Mouse (Mus musculus): ENCODE data around the gene Dusp1. TPM values are rescaled to one million over a fixed set of nuclear protein-coding genes. Genes with fewer than 3 reads are reported as not detected.

Gene Dusp1
- polyA plus RNA-seq, 1 experiment from 2014 or later: 13.4 TPM

GRCm38 (mm10) chr17:26605636-26606035 lies 43.7 kb upstream of the Dusp1 start:
- DNase-seq: peak; percentile 25
- H3K27ac ChIP-seq (ENCODE audit: low read depth): 0 out of 2 replicates have a peak overlapping the region, but pooled peaks have one; percentile 18
- WGBS (ENCODE audit: insufficient replicate concordance): 48% methylated on average over 4 of the region's 4 CpGs

GRCm38 (mm10) chr17:26603311-26603710 lies 41.4 kb upstream of the Dusp1 start:
- H3K36me3 ChIP-seq (replicated peaks; ENCODE audit: insufficient read depth, low read length): 0 out of 2 replicates have a peak, but pooled peaks cover 3% of the 10 kb centered on the region
- 73% methylated on average over 8 of the region's 8 CpGs for WGBS (ENCODE audit: insufficient replicate concordance)
- peak overlapping the region; percentile 86 for H3K27ac ChIP-seq (ENCODE audit: low read depth)
- peak overlapping the region; percentile 32; the same call in 1 of the 2 replicates for H3K9ac ChIP-seq (replicated peaks)
- H3K27me3 ChIP-seq (ENCODE audit: insufficient read depth, low read length): no peaks in the 10 kb centered on the region
- no peaks in the 10 kb centered on the region for H3K9me3 ChIP-seq (ENCODE audit: low read length)
- no peak for ATAC-seq
- H3K4me3 ChIP-seq (ENCODE audit: low read depth, low read length): no peak overlapping the region
- peaks cover 30% of the 10 kb centered on the region for H3K4me1 ChIP-seq (ENCODE audit: insufficient read depth)
- H3K4me2 ChIP-seq (ENCODE audit: low read depth, low read length): no peak overlapping the region
- no peak for DNase-seq
- no peak for TF ChIP-seq EP300 (IDR thresholded peaks at IDR 0.05; ENCODE audit: low read depth)
- no peak for TF ChIP-seq CTCF (IDR thresholded peaks at IDR 0.05; ENCODE audit: low read depth)

More at GRCm38 (mm10) chr17:26605636-26606035, 43.7 kb upstream of the Dusp1 start:
- ATAC-seq: no peak
- no peak overlapping the region for H3K4me3 ChIP-seq (ENCODE audit: low read depth, low read length)
- peaks cover 8% of the 10 kb centered on the region; the same call in 1 of the 2 replicates for H3K36me3 ChIP-seq (replicated peaks; ENCODE audit: insufficient read depth, low read length)
- no peaks in the 10 kb centered on the region for H3K9me3 ChIP-seq (ENCODE audit: low read length)
- TF ChIP-seq EP300 (IDR thresholded peaks at IDR 0.05; ENCODE audit: low read depth) (no peak), CTCF (IDR thresholded peaks at IDR 0.05; ENCODE audit: low read depth) (no peak)
- no peak overlapping the region for H3K9ac ChIP-seq (replicated peaks)
- H3K27me3 ChIP-seq (ENCODE audit: insufficient read depth, low read length): no peaks in the 10 kb centered on the region
- H3K4me1 ChIP-seq (ENCODE audit: insufficient read depth): peaks cover 28% of the 10 kb centered on the region
- H3K4me2 ChIP-seq (ENCODE audit: low read depth, low read length): no peak overlapping the region

- H3K27me3 ChIP-seq (ENCODE audit: insufficient read depth, low read length): no peaks in the 10 kb centered on the region
- 0 out of 2 replicates have a peak, but pooled peaks have one; percentile 28 for TF ChIP-seq EP300 (IDR thresholded peaks at IDR 0.05; ENCODE audit: low read depth)
- TF ChIP-seq CTCF (IDR thresholded peaks at IDR 0.05; ENCODE audit: low read depth): no peak
- 0 out of 2 replicates have a peak, but pooled peaks cover 2% of the 10 kb centered on the region for H3K36me3 ChIP-seq (replicated peaks; ENCODE audit: insufficient read depth, low read length)
- WGBS (ENCODE audit: insufficient replicate concordance): 57% methylated on average over 12 of the region's 12 CpGs
- DNase-seq: peak; percentile 79
- H3K4me1 ChIP-seq (ENCODE audit: insufficient read depth): peaks cover 30% of the 10 kb centered on the region
- H3K4me3 ChIP-seq (ENCODE audit: low read depth, low read length): no peak overlapping the region
- H3K9me3 ChIP-seq (ENCODE audit: low read length): no peaks in the 10 kb centered on the region
- peak; percentile 85 for ATAC-seq
- H3K27ac ChIP-seq (ENCODE audit: low read depth): peak overlapping the region; percentile 86
- H3K9ac ChIP-seq (replicated peaks): peak overlapping the region; percentile 32; the same call in 1 of the 2 replicates
- H3K4me2 ChIP-seq (ENCODE audit: low read depth, low read length): peak overlapping the region; percentile 11; the same call in 1 of the 2 replicates
These were observed 40.5 kb upstream of the Dusp1 start for GRCm38 (mm10) chr17:26602371-26602885.

- no peak overlapping the region for H3K4me3 ChIP-seq (ENCODE audit: low read depth, low read length)
- 51% methylated on average over 6 of the region's 6 CpGs for WGBS (ENCODE audit: insufficient replicate concordance)
- H3K4me1 ChIP-seq (ENCODE audit: insufficient read depth): peaks cover 31% of the 10 kb centered on the region
- DNase-seq: no peak
- H3K27me3 ChIP-seq (ENCODE audit: insufficient read depth, low read length): no peaks in the 10 kb centered on the region
- H3K27ac ChIP-seq (ENCODE audit: low read depth): peak overlapping the region; percentile 86
- H3K36me3 ChIP-seq (replicated peaks; ENCODE audit: insufficient read depth, low read length): no peaks in the 10 kb centered on the region
- ATAC-seq: peak; percentile 77
- peak overlapping the region; percentile 16; the same call in 1 of the 2 replicates for H3K4me2 ChIP-seq (ENCODE audit: low read depth, low read length)
- no peak for TF ChIP-seq EP300 (IDR thresholded peaks at IDR 0.05; ENCODE audit: low read depth)
- no peak for TF ChIP-seq CTCF (IDR thresholded peaks at IDR 0.05; ENCODE audit: low read depth)
- H3K9ac ChIP-seq (replicated peaks): peak overlapping the region; percentile 46
- no peaks in the 10 kb centered on the region for H3K9me3 ChIP-seq (ENCODE audit: low read length)
These were observed 40.0 kb upstream of the Dusp1 start for GRCm38 (mm10) chr17:26601926-26602325.

GRCm38 (mm10) chr17:26601514-26601913 lies 39.6 kb upstream of the Dusp1 start:
- no peak for ATAC-seq
- no peaks in the 10 kb centered on the region for H3K36me3 ChIP-seq (replicated peaks; ENCODE audit: insufficient read depth, low read length)
- H3K27me3 ChIP-seq (ENCODE audit: insufficient read depth, low read length): no peaks in the 10 kb centered on the region
- no peak overlapping the region for H3K4me3 ChIP-seq (ENCODE audit: low read depth, low read length)
- no peaks in the 10 kb centered on the region for H3K9me3 ChIP-seq (ENCODE audit: low read length)
- H3K27ac ChIP-seq (ENCODE audit: low read depth): peak overlapping the region; percentile 86
- no peak for DNase-seq
- 63% methylated on average over 6 of the region's 6 CpGs for WGBS (ENCODE audit: insufficient replicate concordance)
- peaks cover 35% of the 10 kb centered on the region for H3K4me1 ChIP-seq (ENCODE audit: insufficient read depth)
- TF ChIP-seq CTCF (IDR thresholded peaks at IDR 0.05; ENCODE audit: low read depth) (no peak), EP300 (IDR thresholded peaks at IDR 0.05; ENCODE audit: low read depth) (no peak)
- peak overlapping the region; percentile 46 for H3K9ac ChIP-seq (replicated peaks)
- 0 out of 2 replicates have a peak overlapping the region, but pooled peaks have one; percentile 16 for H3K4me2 ChIP-seq (ENCODE audit: low read depth, low read length)

GRCm38 (mm10) chr17:26600913-26601447 lies 39.1 kb upstream of the Dusp1 start:
- DNase-seq (peak; percentile 79), ATAC-seq (0 out of 2 replicates have a peak, but pooled peaks have one; percentile 5)
- no peak overlapping the region for H3K4me3 ChIP-seq (ENCODE audit: low read depth, low read length)
- H3K27me3 ChIP-seq (ENCODE audit: insufficient read depth, low read length): no peaks in the 10 kb centered on the region
- no peaks in the 10 kb centered on the region for H3K36me3 ChIP-seq (replicated peaks; ENCODE audit: insufficient read depth, low read length)
- peak overlapping the region; percentile 86 for H3K27ac ChIP-seq (ENCODE audit: low read depth)
- WGBS (ENCODE audit: insufficient replicate concordance): 55% methylated on average over 17 of the region's 17 CpGs
- H3K9me3 ChIP-seq (ENCODE audit: low read length): no peaks in the 10 kb centered on the region
- H3K9ac ChIP-seq (replicated peaks): peak overlapping the region; percentile 46; the same call in 1 of the 2 replicates
- H3K4me2 ChIP-seq (ENCODE audit: low read depth, low read length): 0 out of 2 replicates have a peak overlapping the region, but pooled peaks have one; percentile 9
- TF ChIP-seq EP300 (IDR thresholded peaks at IDR 0.05; ENCODE audit: low read depth): no peak
- TF ChIP-seq CTCF (IDR thresholded peaks at IDR 0.05; ENCODE audit: low read depth): no peak
- H3K4me1 ChIP-seq (ENCODE audit: insufficient read depth): peaks cover 38% of the 10 kb centered on the region
